Comparison of ENCODE assay signal across 24 mouse cellular contexts in the genomic region with DNA sequence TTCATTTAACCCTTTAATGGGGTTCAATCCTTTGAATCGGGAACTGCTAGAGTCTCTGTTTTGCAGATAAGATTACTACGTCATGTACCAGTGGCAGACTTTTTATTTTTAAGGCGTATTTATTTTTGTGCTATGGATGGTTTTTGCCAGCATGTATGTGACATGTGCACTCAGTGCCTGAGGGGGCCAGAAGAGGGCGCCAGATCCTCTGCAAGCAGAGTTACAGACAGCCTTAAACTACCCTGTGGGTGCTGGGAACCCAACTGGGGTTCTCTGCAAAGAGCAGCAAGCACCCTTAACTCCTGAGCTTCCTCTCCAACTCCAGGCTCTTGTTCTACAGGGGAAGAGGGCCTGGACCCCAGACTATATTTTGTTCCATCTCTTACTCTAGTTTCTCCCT. TPM values are rescaled to one million over a fixed set of nuclear protein-coding genes. Genes with fewer than 3 reads are reported as not detected.
A peak's percentile ranks its signal among the peaks of the same experiment; 100 is the strongest.
DNase-seq lines count a peak whose midpoint lies in the region; ATAC-seq and TF ChIP-seq lines count a peak whose summit lies in the region.
"Had no signal": no experiment of that assay in that cellular context is flagged by ENCODE, and none has a peak within 500 bp of the region (broad histone marks: within the 10 kb centered on the region; RNA-seq: fewer than 3 reads in every experiment).

No protein-coding gene starts in this region.

- peak; percentile 46 for TF ChIP-seq CTCF in layer of hippocampus, adult 2 months (conservative IDR thresholded peaks at IDR 0.05)

- DNase-seq in layer of hippocampus, adult 2 months (ENCODE audit: low spot score in 2 of 2) = no peak
- no peak for DNase-seq in layer of hippocampus, postnatal 25 days (ENCODE audit: extremely low spot score in 1 of 2, low spot score in 1 of 2)
- peak; percentile 50 for DNase-seq in thymus, postnatal 4 days
- no peak for DNase-seq in thymus, adult 18-20 months
- DNase-seq in ZHBTc4 (ENCODE audit: low read depth, low spot score) = peak; percentile 36
- no peak for DNase-seq in left cerebral cortex, postnatal 25 days (ENCODE audit: low spot score in 2 of 2)
- DNase-seq: adrenal gland, postnatal 10 days; cerebellum, adult 11 months; cerebellum, postnatal 25 days; embryo, embryonic 11 days; gastrocnemius, postnatal 36 days; kidney, adult 8-10 months; layer of hippocampus, adult 9-11 months; lung, adult 18-20 months; lung, postnatal 36 days had no signal

- intact Hi-C loops in left cerebral cortex, postnatal 25 days (cut with DNase I) = no loop called here

- H3K4me3 ChIP-seq in layer of hippocampus, adult 2 months = no peak overlapping the region
- H3K4me3 ChIP-seq: embryonic facial prominence, embryonic 15.5 days; heart, embryonic 10.5 days; hindbrain, embryonic 10.5 days; neural tube, embryonic 15.5 days had no signal

- no peak for ATAC-seq in megakaryocyte, adult 5-6 weeks (ENCODE audit: poor library complexity, severe bottlenecking)
- ATAC-seq: activated CD4-positive, CD25-positive, alpha-beta regulatory T cell, adult 4 months; forebrain, embryonic 16.5 days; inflammation-experienced regulatory T-cells, adult 6 months; midbrain, embryonic 16.5 days had no signal

- H3K27ac ChIP-seq in layer of hippocampus, adult 2 months = no peak overlapping the region
- H3K27ac ChIP-seq: embryonic facial prominence, embryonic 15.5 days; hindbrain, embryonic 10.5 days; neural tube, embryonic 15.5 days had no signal

RNA-seq across cellular contexts. Expression of gene Spon1, which starts 23.2 kb away (rescaled TPM):
- total RNA-seq in layer of hippocampus, adult 2 months (2021) = 10 to 100 TPM; 68.1 to 68.6 TPM
- 10 to 100 TPM; 65.9 to 70.7 TPM for total RNA-seq in layer of hippocampus, postnatal 25 days (2021)
- 0.13 TPM in 1 of 2 replicates, not detected in the other for total RNA-seq in megakaryocyte, adult 5-6 weeks (2015)
- total RNA-seq in megakaryocyte, adult 5-6 weeks (2017) = 0.04 and 0.22 TPM in 2 replicates
- 10 to 100 TPM; 35.6 to 38.3 TPM for total RNA-seq in left cerebral cortex, postnatal 25 days (2021)

Comparison
In these comparisons a context has a peak if more than half of its experiments do, and no peak if none do; other contexts are left out.
1. DNase-seq: peak in thymus, postnatal 4 days (single experiment) and ZHBTc4 (single experiment); none in layer of hippocampus, adult 2 months (0 of 2), layer of hippocampus, postnatal 25 days (0 of 2), thymus, adult 18-20 months (0 of 2) and left cerebral cortex, postnatal 25 days (0 of 2).
2. RNA of gene Spon1, which starts 23.2 kb away (total RNA-seq): 65.9 to 70.7 TPM in layer of hippocampus, postnatal 25 days, 68.1 to 68.6 TPM in layer of hippocampus, adult 2 months and 35.6 to 38.3 TPM in left cerebral cortex, postnatal 25 days; 0.04 to 0.22 TPM in megakaryocyte, adult 5-6 weeks; every median in the first group is over 10 times any median in the second.